Mouse (Mus musculus) kidney, embryonic 16.5 days (tissue): ENCODE data around the gene St8sia2. TPM values are rescaled to one million over a fixed set of nuclear protein-coding genes. Genes with fewer than 3 reads are reported as not detected.

Experiments
- ATAC-seq: fragments of 200-750 bp; cut with Nextera tagmentation; 2 replicates; pipeline ENCODE4 v1.8.0; 2017; ENCODE audit warnings: moderate TSS enrichment; ENCODE audit not compliant: low FRiP score, low TSS enrichment
- H3K27ac ChIP-seq: fragments of 300-500 bp; sonication (generic); 2 replicates; pipeline ENCODE4 v1.5.1; 2014; ENCODE audit warnings: low read length
- H3K27me3 ChIP-seq: fragments of 300-500 bp; sonication (generic); 2 replicates; pipeline ENCODE4 v1.6.1; 2014; ENCODE audit warnings: low read length, control low read depth, mixed read lengths; ENCODE audit not compliant: insufficient read depth
- H3K36me3 ChIP-seq: fragments of 300-500 bp; sonication (generic); 2 replicates; pipeline ENCODE4 v1.6.1; 2014; ENCODE audit warnings: low read length, control low read depth, mixed read lengths; ENCODE audit not compliant: insufficient read depth
- H3K4me1 ChIP-seq: fragments of 300-500 bp; sonication (generic); 2 replicates; pipeline ENCODE4 v1.6.1; 2014; ENCODE audit warnings: low read length, control low read depth, mixed read lengths; ENCODE audit not compliant: insufficient read depth
- H3K4me2 ChIP-seq: fragments of 300-500 bp; sonication (generic); replicated peaks from 2 replicates; pipeline ENCODE4 v1.6.1; 2014; ENCODE audit warnings: low read depth, low read length
- H3K4me3 ChIP-seq: fragments of 300-500 bp; sonication (generic); 2 replicates; pipeline ENCODE4 v1.5.1; 2014; ENCODE audit warnings: mild to moderate bottlenecking, low read length
- H3K9ac ChIP-seq: fragments of 300-500 bp; sonication (generic); replicated peaks from 2 replicates; pipeline ENCODE4 v1.6.1; 2014; ENCODE audit warnings: low read length
- H3K9me3 ChIP-seq: fragments of 300-500 bp; sonication (generic); 2 replicates; pipeline ENCODE4 v1.6.1; 2016; ENCODE audit warnings: low read length, control low read depth
- WGBS: fragments of 180-500 bp; shearing (Covaris S2); extraction: QIAGEN DNeasy Blood & Tissue Kit; methylation state at CpG from one replicate; pipeline ENCODE4 v1.1.7; 2014; 5-methylcytosine and 5-hydroxymethylcytosine counted together
- polyA plus RNA-seq: library from polyadenylated mRNA; unstranded; fragments of >200 nt; fragmentation: Nextera tagmentation; extraction: Ambion mirVana; gene quantifications from 2 replicates; pipeline ENCODE4 v1.2.1, GENCODE M21; 2015

St8sia2 gene
- polyA plus RNA-seq, 1 experiment from 2014 or later: 9.2 TPM

- Histone ChIP-seq H3K9ac (no peak overlapping the region), H3K4me2 (no peak overlapping the region)
- no peak for ATAC-seq
Measured at GRCm38 (mm10) chr7:73936119-73936518, 77.4 kb downstream of the St8sia2 start.

GRCm38 (mm10) chr7:73935703-73936102 is 77.8 kb downstream of the St8sia2 start:
- Histone ChIP-seq H3K27me3 (no peaks in the 10 kb centered on the region), H3K27ac (no peak overlapping the region), H3K4me3 (no peak overlapping the region), H3K9ac (no peak overlapping the region), H3K4me1 (peaks cover 3% of the 10 kb centered on the region), H3K36me3 (no peaks in the 10 kb centered on the region), H3K9me3 (no peaks in the 10 kb centered on the region), H3K4me2 (no peak overlapping the region)
- no peak for ATAC-seq
- whole genome bisulfite sequencing: 64% methylated on average over 2 of the region's 2 CpGs

More at GRCm38 (mm10) chr7:73936119-73936518, 77.4 kb downstream of the St8sia2 start:
- Histone ChIP-seq H3K27ac (no peak overlapping the region), H3K27me3 (no peaks in the 10 kb centered on the region), H3K4me1 (peaks cover 7% of the 10 kb centered on the region), H3K9me3 (no peaks in the 10 kb centered on the region), H3K4me3 (no peak overlapping the region), H3K36me3 (no peaks in the 10 kb centered on the region)
- WGBS: 18% methylated on average over 3 of the region's 3 CpGs

- Histone ChIP-seq H3K9me3 (no peaks in the 10 kb centered on the region), H3K36me3 (no peaks in the 10 kb centered on the region), H3K27me3 (no peaks in the 10 kb centered on the region), H3K4me1 (no peaks in the 10 kb centered on the region), H3K4me2 (no peak overlapping the region), H3K9ac (no peak overlapping the region), H3K4me3 (no peak overlapping the region), H3K27ac (no peak overlapping the region)
- ATAC-seq: 0 out of 2 replicates have a peak, but pooled peaks have one; percentile 37
- 56% methylated on average over 3 of the region's 3 CpGs for WGBS
Measured at GRCm38 (mm10) chr7:73933036-73933435, 80.5 kb downstream of the St8sia2 start.

- Histone ChIP-seq H3K36me3 (no peaks in the 10 kb centered on the region), H3K9me3 (no peaks in the 10 kb centered on the region), H3K4me1 (no peaks in the 10 kb centered on the region), H3K4me2 (no peak overlapping the region), H3K9ac (no peak overlapping the region), H3K27ac (no peak overlapping the region), H3K4me3 (no peak overlapping the region), H3K27me3 (no peaks in the 10 kb centered on the region)
- ATAC-seq: no peak
- 77% methylated on average over 16 of the region's 16 CpGs for WGBS
Measured at GRCm38 (mm10) chr7:73920921-73921485, 92.5 kb downstream of the St8sia2 start.

DNA sequence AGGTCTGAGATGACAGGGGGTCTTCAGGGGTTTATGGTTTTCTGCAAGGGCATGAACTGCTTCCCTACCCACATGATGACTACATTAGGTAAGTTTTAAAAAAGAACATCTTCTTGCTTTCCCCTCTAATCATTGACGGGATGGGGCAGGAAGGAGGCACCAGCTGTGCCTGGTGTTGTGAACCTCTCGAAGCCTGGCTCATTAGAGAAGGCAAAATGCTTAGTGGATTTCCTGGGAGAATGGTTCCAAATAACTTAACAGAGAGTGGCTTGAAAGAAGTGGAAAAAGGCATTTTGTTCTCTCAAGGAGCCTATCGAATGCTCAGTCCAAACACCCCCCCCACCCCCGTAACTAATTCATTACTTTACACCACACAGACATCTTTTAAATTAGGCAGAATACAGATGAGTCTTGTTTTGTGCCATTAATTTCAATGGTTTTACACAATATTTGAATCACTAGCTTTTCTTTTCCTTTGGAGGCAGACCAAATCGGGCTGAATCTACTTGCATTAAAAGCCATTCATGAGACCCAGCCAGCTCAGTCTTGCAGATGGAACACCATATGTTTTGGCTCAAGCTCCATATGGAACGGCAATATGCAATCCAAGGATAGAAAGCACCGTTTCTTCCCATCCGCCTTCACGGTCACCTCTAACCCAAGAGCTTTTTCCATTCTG is 95.7 kb downstream of the St8sia2 start:
- WGBS: 67% methylated on average over 9 of the region's 9 CpGs
- ATAC-seq: no peak

DNA sequence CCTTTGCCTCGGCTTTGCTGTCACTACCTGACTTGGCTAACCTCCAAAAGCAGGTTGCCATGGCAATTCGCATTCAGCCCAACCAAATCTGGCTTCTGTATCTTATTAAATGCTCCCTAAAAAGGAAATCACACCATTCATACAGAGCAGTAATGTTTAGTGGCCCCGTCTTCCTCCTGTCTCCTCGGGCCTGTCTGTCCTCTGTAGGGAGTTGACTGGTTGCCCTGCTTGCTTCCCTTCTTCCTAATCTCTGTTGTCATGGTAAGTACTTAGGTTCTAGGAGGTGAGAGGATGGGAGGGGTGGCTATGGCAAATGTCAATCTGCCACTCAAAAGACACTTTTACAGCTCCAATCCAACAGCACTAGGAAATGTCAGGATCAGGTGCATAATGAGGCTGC is 101.6 kb downstream of the St8sia2 start:
- Histone ChIP-seq H3K9me3 (no peaks in the 10 kb centered on the region), H3K9ac (no peak overlapping the region), H3K36me3 (no peaks in the 10 kb centered on the region), H3K4me1 (no peaks in the 10 kb centered on the region), H3K27me3 (no peaks in the 10 kb centered on the region), H3K27ac (no peak overlapping the region), H3K4me3 (no peak overlapping the region), H3K4me2 (no peak overlapping the region)
- WGBS: 55% methylated on average over 4 of the region's 4 CpGs
- ATAC-seq: no peak

More for the DNA sequence above, 95.7 kb downstream of the St8sia2 start:
- Histone ChIP-seq H3K9me3 (no peaks in the 10 kb centered on the region), H3K27ac (no peak overlapping the region), H3K9ac (no peak overlapping the region), H3K4me1 (no peaks in the 10 kb centered on the region), H3K27me3 (no peaks in the 10 kb centered on the region), H3K36me3 (no peaks in the 10 kb centered on the region), H3K4me3 (no peak overlapping the region), H3K4me2 (no peak overlapping the region)

- no peaks in the 10 kb centered on the region for H3K4me1 ChIP-seq
- H3K27ac ChIP-seq: no peak overlapping the region
- no peaks in the 10 kb centered on the region for H3K27me3 ChIP-seq
- no peak overlapping the region for H3K4me2 ChIP-seq
- H3K4me3 ChIP-seq: no peak overlapping the region
- no peaks in the 10 kb centered on the region for H3K36me3 ChIP-seq
- H3K9ac ChIP-seq: no peak overlapping the region
- WGBS: 91% methylated on average over 4 of the region's 4 CpGs
- H3K9me3 ChIP-seq: no peaks in the 10 kb centered on the region
- no peak for ATAC-seq
Measured at GRCm38 (mm10) chr7:73910843-73911242, 102.6 kb downstream of the St8sia2 start.

DNA sequence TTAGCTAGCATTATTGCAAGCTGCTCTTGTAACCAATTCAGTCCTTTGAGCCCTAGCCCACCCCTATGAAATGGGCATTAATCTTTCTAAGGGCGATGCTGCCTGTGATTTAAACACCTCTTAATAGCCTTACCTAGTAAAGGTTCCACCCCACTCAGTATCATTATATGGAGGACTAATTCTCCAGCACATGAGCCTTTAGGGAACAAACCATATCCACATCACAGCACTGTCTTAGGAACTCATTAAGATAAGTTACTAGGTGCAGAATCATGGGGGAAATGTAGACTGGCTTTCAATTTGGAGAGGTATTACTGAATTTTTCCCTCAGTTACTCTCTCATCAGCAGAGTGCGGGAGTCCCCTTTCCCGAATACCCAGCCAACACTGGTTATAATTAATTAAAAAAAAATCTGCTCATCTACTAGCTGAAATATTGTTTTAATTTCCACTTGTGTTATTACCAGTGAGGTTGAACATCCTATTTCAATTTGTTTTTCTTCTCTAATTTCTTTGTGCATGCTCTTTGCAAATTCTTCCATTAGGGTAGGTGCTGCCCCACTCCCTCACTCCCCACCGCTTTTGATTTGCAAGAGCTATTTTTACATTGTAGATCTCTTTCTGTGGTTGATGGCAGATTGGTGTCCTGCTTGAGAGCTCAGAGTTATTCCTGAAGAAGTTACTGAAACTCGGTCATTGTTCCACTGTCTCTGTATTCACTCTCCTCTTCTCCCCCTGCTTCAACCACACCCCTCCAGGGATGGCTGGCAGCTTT is 103.9 kb downstream of the St8sia2 start:
- no peak for ATAC-seq
- no peaks in the 10 kb centered on the region for H3K36me3 ChIP-seq
- whole genome bisulfite sequencing: 78% methylated on average over 5 of the region's 5 CpGs
- no peak overlapping the region for H3K27ac ChIP-seq
- no peak overlapping the region for H3K4me3 ChIP-seq
- no peak overlapping the region for H3K4me2 ChIP-seq
- H3K9me3 ChIP-seq: no peaks in the 10 kb centered on the region
- H3K9ac ChIP-seq: no peak overlapping the region
- H3K27me3 ChIP-seq: no peaks in the 10 kb centered on the region
- no peaks in the 10 kb centered on the region for H3K4me1 ChIP-seq

GRCm38 (mm10) chr7:73894506-73894905 is 119.0 kb downstream of the St8sia2 start:
- Histone ChIP-seq H3K27ac (no peak overlapping the region), H3K9me3 (no peaks in the 10 kb centered on the region), H3K36me3 (no peaks in the 10 kb centered on the region), H3K4me1 (no peaks in the 10 kb centered on the region), H3K9ac (no peak overlapping the region), H3K4me2 (no peak overlapping the region), H3K4me3 (no peak overlapping the region), H3K27me3 (no peaks in the 10 kb centered on the region)
- no peak for ATAC-seq
- WGBS: 49% methylated on average over 6 of the region's 6 CpGs

DNA sequence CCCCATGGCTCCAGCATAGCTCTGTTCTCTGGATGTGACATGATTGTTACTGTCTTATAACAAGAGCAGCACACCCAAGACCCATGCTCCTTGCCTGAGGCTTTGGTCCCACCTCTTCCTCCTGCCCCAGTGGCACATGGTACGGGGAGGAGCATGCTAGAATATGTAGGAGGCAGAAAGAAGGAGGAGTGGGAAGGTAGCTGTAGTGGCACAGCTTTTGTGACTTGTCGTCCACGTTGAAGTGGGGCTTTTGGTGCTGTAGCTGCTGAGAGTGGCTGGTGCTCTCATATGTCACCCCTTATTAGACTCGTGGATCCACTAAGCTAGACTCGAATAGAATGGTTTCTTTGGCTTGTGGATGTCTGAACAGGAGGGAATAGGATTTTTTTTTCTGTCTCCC is 121.7 kb downstream of the St8sia2 start:
- Histone ChIP-seq H3K9ac (no peak overlapping the region), H3K27me3 (no peaks in the 10 kb centered on the region), H3K4me2 (no peak overlapping the region), H3K9me3 (no peaks in the 10 kb centered on the region), H3K27ac (no peak overlapping the region), H3K36me3 (no peaks in the 10 kb centered on the region), H3K4me3 (no peak overlapping the region), H3K4me1 (no peaks in the 10 kb centered on the region)
- no peak for ATAC-seq
- 82% methylated on average over 5 of the region's 5 CpGs for WGBS
